Mouse (Mus musculus): Measurements from ENCODE around the gene Itgb6. TPM values are rescaled to one million over a fixed set of nuclear protein-coding genes. Genes with fewer than 3 reads are reported as not detected.

The Itgb6 gene
- polyA plus RNA-seq, 1 experiment from 2014 or later = 0.09 TPM

GRCm38 (mm10) chr2:60728902-60729585 is 6.6 kb upstream of the Itgb6 start:
- Histone ChIP-seq H3K36me3 (replicated peaks) (no peaks in the 10 kb centered on the region), H3K4me1 (0 out of 2 replicates have a peak, but pooled peaks cover 5% of the 10 kb centered on the region), H3K9me3 (no peaks in the 10 kb centered on the region), H3K4me3 (no peak overlapping the region), H3K9ac (no peak overlapping the region), H3K27me3 (replicated peaks) (no peaks in the 10 kb centered on the region), H3K27ac (no peak overlapping the region), H3K4me2 (no peak overlapping the region)
- 75% methylated on average over 10 of the region's 10 CpGs for WGBS
- ATAC-seq (replicated peaks) = no peak

DNA sequence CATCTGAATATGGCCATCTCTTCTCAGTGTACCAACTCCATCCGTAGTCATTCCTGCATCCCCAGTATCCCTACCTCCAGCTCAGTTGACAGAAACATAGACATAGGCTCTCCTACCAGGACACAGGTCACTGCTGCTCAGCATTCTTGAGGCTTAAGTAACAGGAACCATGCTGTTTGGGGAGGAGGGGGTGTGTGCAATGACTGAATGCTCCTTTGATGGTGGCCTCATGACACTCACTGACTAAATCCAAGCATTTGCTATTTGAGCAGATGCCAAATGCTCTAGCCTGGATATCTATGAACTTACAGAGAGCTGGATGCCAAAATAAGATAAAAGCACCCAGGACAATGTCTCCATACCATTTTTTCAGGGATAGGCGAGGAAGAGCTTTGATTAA is 2.2 kb upstream of the Itgb6 start:
- H3K9me3 ChIP-seq = no peaks in the 10 kb centered on the region
- no peaks in the 10 kb centered on the region for H3K36me3 ChIP-seq (replicated peaks)
- H3K4me3 ChIP-seq = no peak overlapping the region
- no peak overlapping the region for H3K27ac ChIP-seq
- H3K9ac ChIP-seq = no peak overlapping the region
- H3K4me1 ChIP-seq = no peaks in the 10 kb centered on the region; the same call in 1 of the 2 replicates
- WGBS = 82% methylated on average over 2 of the region's 2 CpGs
- no peaks in the 10 kb centered on the region for H3K27me3 ChIP-seq (replicated peaks)
- ATAC-seq (replicated peaks) = no peak
- H3K4me2 ChIP-seq = no peak overlapping the region

DNA sequence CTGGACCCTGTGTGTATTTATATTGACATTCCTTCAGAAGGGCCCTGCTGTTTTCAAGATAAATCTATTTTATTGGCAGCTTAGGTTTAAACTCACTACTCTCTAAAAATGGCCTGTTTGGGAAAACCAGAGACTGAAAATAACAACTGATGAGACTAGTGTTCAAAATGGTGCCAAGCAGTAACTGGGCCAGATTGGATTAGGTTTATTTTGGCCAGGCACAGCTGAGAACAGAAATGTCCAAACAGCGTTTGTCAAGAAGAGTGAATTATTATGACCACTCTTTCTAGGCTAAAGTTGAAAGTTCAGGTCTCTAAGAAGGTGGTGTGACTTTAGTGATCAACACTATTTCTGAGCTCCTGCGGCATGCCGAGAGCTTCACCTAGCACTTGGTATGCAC is 524 bp upstream of the Itgb6 start:
- Histone ChIP-seq H3K4me3 (no peak overlapping the region), H3K9me3 (no peaks in the 10 kb centered on the region), H3K27ac (no peak overlapping the region), H3K36me3 (replicated peaks) (no peaks in the 10 kb centered on the region), H3K9ac (no peak overlapping the region), H3K4me2 (no peak overlapping the region), H3K4me1 (no peaks in the 10 kb centered on the region; the same call in 1 of the 2 replicates), H3K27me3 (replicated peaks) (no peaks in the 10 kb centered on the region)
- 88% methylated on average over 3 of the region's 3 CpGs for WGBS
- ATAC-seq (replicated peaks) = no peak

DNA sequence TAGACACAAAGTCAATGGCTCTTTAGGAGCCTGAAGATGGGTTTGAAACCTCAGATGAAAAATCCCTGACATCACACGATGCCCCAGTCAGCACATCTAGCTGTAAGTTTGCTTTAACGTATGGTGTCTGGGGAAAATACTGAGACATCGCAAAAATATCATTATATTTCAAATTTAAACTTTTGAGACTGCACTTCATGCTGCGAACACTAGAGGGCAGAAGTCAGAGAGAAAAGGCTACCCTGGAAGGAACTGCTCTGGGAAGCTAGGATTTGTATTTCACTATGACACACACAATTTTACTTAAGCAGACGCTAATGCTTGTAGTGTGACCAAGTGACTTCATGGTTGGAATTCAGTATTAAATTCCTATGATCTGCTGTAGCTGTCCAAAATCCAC is 1.5 kb downstream of the Itgb6 start:
- Histone ChIP-seq H3K9ac (no peak overlapping the region), H3K27me3 (replicated peaks) (no peaks in the 10 kb centered on the region), H3K9me3 (no peaks in the 10 kb centered on the region), H3K36me3 (replicated peaks) (no peaks in the 10 kb centered on the region), H3K27ac (no peak overlapping the region), H3K4me3 (no peak overlapping the region), H3K4me2 (no peak overlapping the region), H3K4me1 (peaks cover under 1% of the 10 kb centered on the region; the same call in 1 of the 2 replicates)
- 29% methylated on average over 5 of the region's 5 CpGs for WGBS
- ATAC-seq (replicated peaks) = peak; percentile 54; the same call in 1 of the 2 replicates

- 80% methylated on average over 8 of the region's 8 CpGs for WGBS
- Histone ChIP-seq H3K4me3 (no peak overlapping the region), H3K4me1 (peaks cover 6% of the 10 kb centered on the region), H3K36me3 (replicated peaks) (no peaks in the 10 kb centered on the region), H3K9me3 (no peaks in the 10 kb centered on the region), H3K4me2 (no peak overlapping the region), H3K9ac (no peak overlapping the region), H3K27me3 (replicated peaks) (no peaks in the 10 kb centered on the region), H3K27ac (no peak overlapping the region)
- no peak for ATAC-seq (replicated peaks)
Observed at GRCm38 (mm10) chr2:60720205-60720604, 2.2 kb downstream of the Itgb6 start.

- no peak for ATAC-seq (replicated peaks)
- Histone ChIP-seq H3K27me3 (replicated peaks) (no peaks in the 10 kb centered on the region), H3K4me1 (peaks cover 24% of the 10 kb centered on the region), H3K4me3 (no peak overlapping the region), H3K36me3 (replicated peaks) (no peaks in the 10 kb centered on the region), H3K9me3 (no peaks in the 10 kb centered on the region), H3K9ac (no peak overlapping the region), H3K27ac (no peak overlapping the region), H3K4me2 (peak overlapping the region; percentile 21; the same call in 1 of the 2 replicates)
- 73% methylated on average over 13 of the region's 13 CpGs for WGBS
Observed at GRCm38 (mm10) chr2:60717348-60717747, 5.1 kb downstream of the Itgb6 start.

DNA sequence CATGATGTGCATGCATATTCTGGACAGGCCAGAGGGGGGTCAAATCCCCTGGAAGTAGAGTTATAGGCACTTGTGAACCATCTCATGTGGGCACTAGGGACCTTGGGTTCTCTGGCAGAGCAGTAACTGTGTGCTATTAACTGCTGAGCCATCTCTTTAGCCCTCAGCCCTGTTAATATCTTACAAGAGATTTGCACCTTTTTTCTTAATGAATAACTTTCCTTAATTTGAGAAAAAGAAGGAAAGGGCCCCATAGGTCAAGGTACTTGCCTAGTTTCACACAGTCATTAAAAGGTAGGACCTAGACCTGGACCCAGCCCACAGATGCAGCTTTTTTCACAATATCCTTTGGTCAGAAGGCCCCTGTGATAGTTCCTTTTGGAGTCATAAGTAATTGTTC is 5.9 kb downstream of the Itgb6 start:
- ATAC-seq (replicated peaks) = no peak
- no peaks in the 10 kb centered on the region for H3K9me3 ChIP-seq
- no peak overlapping the region for H3K27ac ChIP-seq
- peaks cover 24% of the 10 kb centered on the region for H3K4me1 ChIP-seq
- H3K27me3 ChIP-seq (replicated peaks) = no peaks in the 10 kb centered on the region
- H3K4me2 ChIP-seq = no peak overlapping the region
- no peak overlapping the region for H3K4me3 ChIP-seq
- no peak overlapping the region for H3K9ac ChIP-seq
- no peaks in the 10 kb centered on the region for H3K36me3 ChIP-seq (replicated peaks)

GRCm38 (mm10) chr2:60715771-60716170 is 6.7 kb downstream of the Itgb6 start:
- Histone ChIP-seq H3K9ac (no peak overlapping the region), H3K4me3 (no peak overlapping the region), H3K4me1 (peaks cover 24% of the 10 kb centered on the region), H3K27me3 (replicated peaks) (no peaks in the 10 kb centered on the region), H3K9me3 (no peaks in the 10 kb centered on the region), H3K4me2 (no peak overlapping the region), H3K36me3 (replicated peaks) (no peaks in the 10 kb centered on the region), H3K27ac (no peak overlapping the region)
- 74% methylated on average over 13 of the region's 13 CpGs for WGBS
- no peak for ATAC-seq (replicated peaks)

DNA sequence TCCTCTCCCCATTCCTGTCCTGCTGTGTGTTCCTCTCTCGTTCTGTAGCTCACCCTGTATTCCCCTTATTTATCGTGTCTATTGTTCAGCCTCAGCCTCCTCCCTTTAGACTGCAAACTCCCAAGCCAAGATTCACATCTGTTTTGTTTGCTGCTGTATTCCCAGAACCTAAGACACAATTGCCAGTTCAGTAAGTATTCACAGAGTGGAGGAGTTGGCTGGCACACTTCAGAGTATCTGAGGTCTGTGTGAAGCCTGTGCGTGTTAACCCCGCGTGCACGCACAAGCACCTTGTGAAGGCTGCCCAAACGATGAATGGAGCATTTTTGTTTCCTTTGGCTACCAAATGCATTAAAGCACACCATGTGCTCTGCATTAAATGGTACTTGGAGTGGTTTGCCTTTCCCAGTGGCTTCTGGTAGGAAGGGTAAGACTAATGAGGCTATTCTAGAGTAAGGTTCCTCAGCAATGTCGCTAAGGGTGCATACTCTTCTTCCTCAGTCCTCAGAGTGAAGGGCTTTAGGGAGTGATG is 7.4 kb downstream of the Itgb6 start:
- Histone ChIP-seq H3K27me3 (replicated peaks) (no peaks in the 10 kb centered on the region), H3K4me2 (no peak overlapping the region), H3K4me1 (peaks cover 24% of the 10 kb centered on the region), H3K27ac (no peak overlapping the region), H3K9me3 (no peaks in the 10 kb centered on the region), H3K9ac (no peak overlapping the region), H3K36me3 (replicated peaks) (no peaks in the 10 kb centered on the region), H3K4me3 (no peak overlapping the region)
- WGBS = 48% methylated on average over 8 of the region's 8 CpGs
- ATAC-seq (replicated peaks) = no peak; the same call in 1 of the 2 replicates

- H3K4me1 ChIP-seq = peaks cover 24% of the 10 kb centered on the region
- H3K9me3 ChIP-seq = no peaks in the 10 kb centered on the region
- no peak overlapping the region for H3K4me3 ChIP-seq
- no peak; the same call in 1 of the 2 replicates for ATAC-seq (replicated peaks)
- peak overlapping the region; percentile 30; the same call in 1 of the 2 replicates for H3K27ac ChIP-seq
- H3K9ac ChIP-seq = no peak overlapping the region
- H3K4me2 ChIP-seq = no peak overlapping the region
- 44% methylated on average over 7 of the region's 7 CpGs for WGBS
- no peaks in the 10 kb centered on the region for H3K27me3 ChIP-seq (replicated peaks)
- no peaks in the 10 kb centered on the region for H3K36me3 ChIP-seq (replicated peaks)
Observed at GRCm38 (mm10) chr2:60714475-60714874, 8.0 kb downstream of the Itgb6 start.

GRCm38 (mm10) chr2:60713857-60714256 is 8.6 kb downstream of the Itgb6 start:
- ATAC-seq (replicated peaks) = peak; percentile 79
- Histone ChIP-seq H3K4me1 (peaks cover 24% of the 10 kb centered on the region), H3K4me3 (no peak overlapping the region), H3K27me3 (replicated peaks) (no peaks in the 10 kb centered on the region), H3K9ac (no peak overlapping the region), H3K27ac (peak overlapping the region; percentile 30; the same call in 1 of the 2 replicates), H3K9me3 (no peaks in the 10 kb centered on the region), H3K4me2 (no peak overlapping the region), H3K36me3 (replicated peaks) (no peaks in the 10 kb centered on the region)
- WGBS = 18% methylated on average over 8 of the region's 8 CpGs

- Histone ChIP-seq H3K36me3 (replicated peaks) (no peaks in the 10 kb centered on the region), H3K4me1 (peaks cover 24% of the 10 kb centered on the region), H3K9me3 (no peaks in the 10 kb centered on the region), H3K27ac (no peak overlapping the region), H3K9ac (no peak overlapping the region), H3K27me3 (replicated peaks) (no peaks in the 10 kb centered on the region), H3K4me3 (no peak overlapping the region), H3K4me2 (no peak overlapping the region)
- no peak for ATAC-seq (replicated peaks)
- 85% methylated on average over 5 of the region's 5 CpGs for WGBS
Observed at GRCm38 (mm10) chr2:60712891-60713290, 9.6 kb downstream of the Itgb6 start.

DNA sequence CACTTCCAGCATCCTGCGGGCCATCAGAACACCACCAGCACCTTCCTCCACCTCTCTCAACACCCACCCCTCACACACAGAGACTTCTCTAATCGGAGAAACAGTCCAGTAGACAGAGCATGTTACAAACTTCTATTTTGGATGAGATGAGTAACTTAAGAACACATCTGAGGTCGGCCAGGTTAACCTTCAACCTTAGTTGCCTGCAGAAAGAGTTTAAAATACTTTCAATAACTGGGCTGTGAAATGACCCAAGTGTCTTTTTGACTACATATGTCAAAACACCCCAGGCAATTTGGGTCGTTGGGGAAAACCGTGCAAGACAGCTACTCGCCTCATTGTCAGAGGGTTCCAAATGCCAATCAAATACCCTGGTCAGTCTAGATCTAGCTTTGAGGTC is 10.0 kb downstream of the Itgb6 start:
- no peak overlapping the region for H3K9ac ChIP-seq
- no peaks in the 10 kb centered on the region for H3K36me3 ChIP-seq (replicated peaks)
- no peak for ATAC-seq (replicated peaks)
- no peak overlapping the region for H3K27ac ChIP-seq
- no peak overlapping the region for H3K4me3 ChIP-seq
- no peaks in the 10 kb centered on the region for H3K9me3 ChIP-seq
- H3K27me3 ChIP-seq (replicated peaks) = no peaks in the 10 kb centered on the region
- peaks cover 24% of the 10 kb centered on the region for H3K4me1 ChIP-seq
- WGBS = 83% methylated on average over 6 of the region's 6 CpGs
- H3K4me2 ChIP-seq = no peak overlapping the region

Data from midbrain, embryonic 15.5 days (tissue).